Mouse (Mus musculus): Measurements from ENCODE around the gene Vav3. TPM values are rescaled to one million over a fixed set of nuclear protein-coding genes. Genes with fewer than 3 reads are reported as not detected.
"Not testable (repeated sequence)": the region's sequence is repeated elsewhere in the genome, so short reads cannot be mapped to it uniquely, and the experiment has no call there.

Vav3 gene
- total and polyA plus RNA-seq, 3 experiments: 1.7 to 5.0 (median 4.4) TPM

GRCm38 (mm10) chr3:109446903-109447302, 106.5 kb downstream of the Vav3 start:
- no peak for TF ChIP-seq CTCF (IDR thresholded peaks at IDR 0.05)
- TF ChIP-seq EP300 (IDR thresholded peaks at IDR 0.05; ENCODE audit: insufficient read depth, low read depth, low read length): no peak
- no peak for TF ChIP-seq POLR2A (IDR thresholded peaks at IDR 0.05; ENCODE audit: insufficient read depth, low read depth, low read length)
- Histone ChIP-seq H3K4me3 (no peak overlapping the region), H3K36me3 (ENCODE audit: control insufficient read depth, insufficient read depth, low read length) (no peaks in the 10 kb centered on the region), H3K79me2 (replicated peaks; ENCODE audit: control insufficient read depth, insufficient read depth, low read length) (no peaks in the 10 kb centered on the region; the same call in none of the 2 replicates), H3K9ac (ENCODE audit: low read depth, low read length) (no peak overlapping the region), H3K27me3 (ENCODE audit: control insufficient read depth, insufficient read depth, low read length) (no peaks in the 10 kb centered on the region), H3K4me1 (ENCODE audit: control insufficient read depth, insufficient read depth, low read length) (peaks cover 2% of the 10 kb centered on the region), H3K27ac (no peak overlapping the region)
- DNase-seq: no peak
- intact Hi-C loops (cut with DNase I): no loop called here
- 48% methylated on average over 4 of the region's 4 CpGs for WGBS

- H3K27ac ChIP-seq; H3K4me3 ChIP-seq; H3K27me3 ChIP-seq (ENCODE audit: control insufficient read depth, insufficient read depth, low read length); intact Hi-C loops (cut with DNase I); H3K9ac ChIP-seq (ENCODE audit: low read depth, low read length); H3K36me3 ChIP-seq (ENCODE audit: control insufficient read depth, insufficient read depth, low read length); DNase-seq; H3K79me2 ChIP-seq (replicated peaks; ENCODE audit: control insufficient read depth, insufficient read depth, low read length); H3K4me1 ChIP-seq (ENCODE audit: control insufficient read depth, insufficient read depth, low read length): not testable (repeated sequence)
- WGBS: 79% methylated on average over 5 of the region's 5 CpGs
Observed at GRCm38 (mm10) chr3:109448249-109448648, 107.8 kb downstream of the Vav3 start.

DNA sequence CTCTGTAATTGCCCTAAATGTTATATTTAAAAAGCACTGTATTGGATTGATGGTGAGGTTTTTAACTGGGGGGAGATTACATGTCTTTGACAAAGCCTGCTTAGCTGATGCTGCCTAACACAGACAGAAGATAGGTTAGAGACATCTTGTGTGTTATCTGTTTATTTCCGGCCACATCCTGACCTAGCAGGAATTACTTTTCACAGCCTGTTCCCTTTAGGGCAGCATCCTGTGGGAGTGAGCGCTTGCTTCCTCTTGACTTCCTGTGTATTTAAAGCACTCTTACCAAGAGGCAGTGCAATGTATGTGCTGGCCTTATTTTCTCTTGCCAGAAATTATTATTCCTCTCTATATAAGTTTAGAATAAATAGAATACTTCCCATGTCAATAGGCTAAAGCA, 111.5 kb downstream of the Vav3 start:
- H3K36me3 ChIP-seq (ENCODE audit: control insufficient read depth, insufficient read depth, low read length): no peaks in the 10 kb centered on the region
- peaks cover 2% of the 10 kb centered on the region; the same call in 1 of the 2 replicates for H3K79me2 ChIP-seq (replicated peaks; ENCODE audit: control insufficient read depth, insufficient read depth, low read length)
- no peak overlapping the region for H3K9ac ChIP-seq (ENCODE audit: low read depth, low read length)
- intact Hi-C loops (cut with DNase I): no loop called here
- peak overlapping the region; percentile 9; the same call in 1 of the 2 replicates for H3K27ac ChIP-seq
- TF ChIP-seq CTCF (IDR thresholded peaks at IDR 0.05) (no peak), EP300 (IDR thresholded peaks at IDR 0.05; ENCODE audit: insufficient read depth, low read depth, low read length) (no peak), POLR2A (IDR thresholded peaks at IDR 0.05; ENCODE audit: insufficient read depth, low read depth, low read length) (no peak)
- no peaks in the 10 kb centered on the region for H3K27me3 ChIP-seq (ENCODE audit: control insufficient read depth, insufficient read depth, low read length)
- WGBS: 39% methylated on average over 2 of the region's 2 CpGs
- no peak for DNase-seq
- peaks cover 5% of the 10 kb centered on the region for H3K4me1 ChIP-seq (ENCODE audit: control insufficient read depth, insufficient read depth, low read length)
- H3K4me3 ChIP-seq: no peak overlapping the region

DNA sequence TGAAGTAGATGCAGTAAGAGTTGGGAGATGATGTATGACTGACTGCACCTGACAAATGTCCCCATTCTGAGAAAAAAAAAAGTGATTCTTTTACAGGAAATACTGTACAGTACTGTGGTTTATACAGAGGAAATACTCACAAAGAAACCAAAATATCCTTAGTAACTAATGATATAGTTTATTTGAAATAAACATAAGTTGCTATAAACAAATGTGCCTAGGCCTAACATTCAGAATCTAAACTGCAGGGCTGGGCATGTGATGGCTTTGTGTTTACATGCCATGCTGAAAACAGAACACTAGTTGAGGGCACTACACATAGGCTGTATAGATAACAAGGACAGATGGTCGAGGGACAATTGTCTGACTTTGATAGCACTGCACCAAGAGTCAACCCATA, 114.2 kb downstream of the Vav3 start:
- Histone ChIP-seq H3K79me2 (replicated peaks; ENCODE audit: control insufficient read depth, insufficient read depth, low read length) (peaks cover 2% of the 10 kb centered on the region; the same call in 1 of the 2 replicates), H3K9ac (ENCODE audit: low read depth, low read length) (no peak overlapping the region), H3K27me3 (ENCODE audit: control insufficient read depth, insufficient read depth, low read length) (no peaks in the 10 kb centered on the region), H3K4me3 (no peak overlapping the region), H3K4me1 (ENCODE audit: control insufficient read depth, insufficient read depth, low read length) (peaks cover 5% of the 10 kb centered on the region), H3K27ac (no peak overlapping the region), H3K36me3 (ENCODE audit: control insufficient read depth, insufficient read depth, low read length) (no peaks in the 10 kb centered on the region)
- no peak for DNase-seq
- intact Hi-C loops (cut with DNase I): loop anchor here (5.0 kb wide), 1 partner anchor 32 kb away; no protein-coding TSS in a partner anchor
- TF ChIP-seq CTCF (IDR thresholded peaks at IDR 0.05) (no peak), POLR2A (IDR thresholded peaks at IDR 0.05; ENCODE audit: insufficient read depth, low read depth, low read length) (no peak), EP300 (IDR thresholded peaks at IDR 0.05; ENCODE audit: insufficient read depth, low read depth, low read length) (no peak)
- 18% methylated on average over 1 of the region's 1 CpGs for WGBS

GRCm38 (mm10) chr3:109456340-109456739, 115.9 kb downstream of the Vav3 start:
- TF ChIP-seq POLR2A (IDR thresholded peaks at IDR 0.05; ENCODE audit: insufficient read depth, low read depth, low read length) (no peak), CTCF (IDR thresholded peaks at IDR 0.05) (no peak), EP300 (IDR thresholded peaks at IDR 0.05; ENCODE audit: insufficient read depth, low read depth, low read length) (no peak)
- DNase-seq: no peak
- peaks cover 2% of the 10 kb centered on the region; the same call in 1 of the 2 replicates for H3K79me2 ChIP-seq (replicated peaks; ENCODE audit: control insufficient read depth, insufficient read depth, low read length)
- no peak overlapping the region for H3K9ac ChIP-seq (ENCODE audit: low read depth, low read length)
- H3K4me1 ChIP-seq (ENCODE audit: control insufficient read depth, insufficient read depth, low read length): peaks cover 5% of the 10 kb centered on the region
- H3K27me3 ChIP-seq (ENCODE audit: control insufficient read depth, insufficient read depth, low read length): no peaks in the 10 kb centered on the region
- no peaks in the 10 kb centered on the region for H3K36me3 ChIP-seq (ENCODE audit: control insufficient read depth, insufficient read depth, low read length)
- H3K4me3 ChIP-seq: no peak overlapping the region
- no peak overlapping the region for H3K27ac ChIP-seq
- WGBS: 96% methylated on average over 1 of the region's 1 CpGs
- intact Hi-C loops (cut with DNase I): loop anchor here (5.0 kb wide), 1 partner anchor 34 kb away; no protein-coding TSS in a partner anchor

- TF ChIP-seq EP300 (IDR thresholded peaks at IDR 0.05; ENCODE audit: insufficient read depth, low read depth, low read length): no peak
- TF ChIP-seq CTCF (IDR thresholded peaks at IDR 0.05): no peak
- no peak for TF ChIP-seq POLR2A (IDR thresholded peaks at IDR 0.05; ENCODE audit: insufficient read depth, low read depth, low read length)
- WGBS: 73% methylated on average over 6 of the region's 6 CpGs
- intact Hi-C loops (cut with DNase I): no loop called here
Observed at GRCm38 (mm10) chr3:109463684-109464083, 123.2 kb downstream of the Vav3 start.

More at GRCm38 (mm10) chr3:109463684-109464083, 123.2 kb downstream of the Vav3 start:
- H3K36me3 ChIP-seq (ENCODE audit: control insufficient read depth, insufficient read depth, low read length): peaks cover 4% of the 10 kb centered on the region; the same call in 1 of the 2 replicates
- H3K9ac ChIP-seq (ENCODE audit: low read depth, low read length): no peak overlapping the region
- no peak overlapping the region for H3K4me3 ChIP-seq
- H3K27me3 ChIP-seq (ENCODE audit: control insufficient read depth, insufficient read depth, low read length): no peaks in the 10 kb centered on the region
- H3K4me1 ChIP-seq (ENCODE audit: control insufficient read depth, insufficient read depth, low read length): peaks cover 6% of the 10 kb centered on the region
- H3K79me2 ChIP-seq (replicated peaks; ENCODE audit: control insufficient read depth, insufficient read depth, low read length): no peaks in the 10 kb centered on the region
- no peak overlapping the region for H3K27ac ChIP-seq
- no peak for DNase-seq
